Mouse (Mus musculus) heart, adult 9 months (tissue): ENCODE data around the gene Kcnip2.

ENCODE experiments used
- DNase-seq, 2 experiments: peaks; one replicate each; pipeline ENCODE4 v3.0.0; 2022; ENCODE audit warnings: low spot score in 2 of 2

The Kcnip2 gene

GRCm38 (mm10) chr19:45781676-45782075 lies 34.2 kb downstream of the Kcnip2 start:
- no peak for DNase-seq

- no peak for DNase-seq
Observed at GRCm38 (mm10) chr19:45780350-45780915, 35.4 kb downstream of the Kcnip2 start.

DNA sequence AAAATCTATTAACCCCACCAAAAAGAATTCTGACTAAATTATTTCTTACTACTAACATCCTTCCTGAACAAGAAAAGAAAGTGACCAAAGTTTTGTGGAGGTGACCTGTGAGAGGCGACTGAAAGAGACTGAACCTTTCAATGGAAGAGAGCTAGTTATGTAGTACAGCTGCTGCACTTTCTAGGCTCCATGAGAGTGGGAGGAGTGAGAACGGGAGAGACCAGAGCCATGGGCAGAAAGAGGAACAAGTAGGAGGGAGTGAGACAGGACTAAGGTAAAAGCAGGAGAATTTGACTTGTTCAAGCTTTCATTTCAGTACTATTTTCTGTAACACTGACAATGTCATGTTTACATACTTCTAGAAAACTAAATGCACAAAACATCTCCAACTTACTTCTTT lies 40.4 kb downstream of the Kcnip2 start:
- DNase-seq = no peak

DNA sequence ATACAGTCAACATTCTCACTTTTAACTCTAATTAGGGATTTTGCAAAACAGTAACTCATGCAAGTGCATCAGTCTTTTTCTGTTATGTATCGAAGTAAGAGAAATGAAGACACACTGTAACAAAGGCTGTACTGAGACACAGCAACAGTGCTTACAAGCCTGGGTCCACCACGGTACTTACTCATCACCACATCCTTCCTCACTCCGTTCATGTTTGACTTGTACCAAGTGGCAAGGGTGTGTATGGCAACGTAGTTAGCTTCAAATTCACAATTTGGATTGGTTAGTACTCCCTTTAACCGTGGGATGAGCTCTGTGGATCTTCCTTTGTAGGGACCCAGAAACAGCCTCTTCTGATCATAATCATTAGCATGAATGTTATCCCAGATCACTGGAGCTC lies 44.4 kb downstream of the Kcnip2 start:
- DNase-seq = no peak

- DNase-seq = no peak
Observed at GRCm38 (mm10) chr19:45760810-45761209, 55.1 kb downstream of the Kcnip2 start.

DNA sequence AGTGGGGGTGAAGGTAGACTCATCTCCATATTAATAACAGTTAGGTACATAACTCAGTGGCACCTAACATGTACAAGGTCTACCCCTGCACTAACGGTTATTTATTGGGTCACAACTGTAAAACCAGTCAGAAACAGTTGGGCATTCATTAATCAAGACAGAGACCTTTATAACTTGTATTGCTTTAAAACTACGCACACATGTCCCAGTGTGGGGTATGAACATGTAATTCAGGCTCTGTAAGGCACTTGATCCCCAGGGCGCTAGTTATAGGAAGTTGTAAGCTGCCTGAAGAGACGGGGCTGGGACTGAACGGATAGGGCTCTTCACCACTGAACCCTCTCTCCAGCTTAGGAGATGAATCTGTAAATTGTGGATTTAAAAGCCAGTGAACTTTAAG lies 57.2 kb downstream of the Kcnip2 start:
- DNase-seq = no peak

GRCm38 (mm10) chr19:45753551-45753950 lies 62.3 kb downstream of the Kcnip2 start:
- DNase-seq = no peak

GRCm38 (mm10) chr19:45751881-45752280 lies 64.0 kb downstream of the Kcnip2 start:
- DNase-seq = no peak

DNA sequence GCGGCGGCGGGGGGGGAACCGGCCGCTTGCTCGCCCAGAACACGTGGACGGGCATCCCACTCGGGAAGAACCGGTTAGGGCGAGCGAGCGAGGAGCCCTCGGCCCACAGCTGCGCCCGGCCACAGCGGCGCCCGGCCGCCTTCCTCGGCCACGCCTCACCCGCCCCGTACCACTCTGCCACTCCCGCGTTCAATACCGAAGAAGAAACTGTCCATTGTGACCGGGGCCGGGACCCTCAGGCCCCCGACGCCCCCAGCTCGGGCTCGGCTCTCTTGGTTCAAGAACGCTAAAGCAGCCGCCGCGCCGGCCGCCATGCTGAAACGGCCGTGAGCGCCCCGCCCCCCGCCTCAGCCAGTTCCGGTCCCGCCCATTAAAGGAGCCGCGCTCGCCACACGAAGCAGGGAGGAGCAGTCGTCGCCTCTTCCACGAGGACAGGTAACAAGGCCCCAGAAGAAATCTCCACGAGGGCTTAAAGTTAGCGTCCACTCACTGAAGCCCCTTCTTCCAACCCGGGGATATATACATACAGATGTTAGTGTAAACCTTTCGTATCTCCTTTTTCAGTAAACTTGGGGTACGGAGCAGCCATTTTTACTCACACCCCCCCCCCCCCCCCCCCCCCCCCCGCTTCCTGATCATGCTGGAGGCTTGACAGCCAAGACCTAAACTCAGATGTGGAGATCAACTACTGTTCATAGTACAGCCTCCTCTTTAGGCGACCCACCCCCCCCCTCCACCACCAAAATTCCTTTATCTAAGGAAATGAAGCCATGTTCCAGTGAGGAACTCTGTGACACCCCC lies 66.4 kb downstream of the Kcnip2 start, which contains the start of gene Npm3:
Gene Npm3, minus strand, starts transcription at position 349 of the 801 bp plus-strand sequence.
- peak; percentile 70 to 77 for DNase-seq

DNA sequence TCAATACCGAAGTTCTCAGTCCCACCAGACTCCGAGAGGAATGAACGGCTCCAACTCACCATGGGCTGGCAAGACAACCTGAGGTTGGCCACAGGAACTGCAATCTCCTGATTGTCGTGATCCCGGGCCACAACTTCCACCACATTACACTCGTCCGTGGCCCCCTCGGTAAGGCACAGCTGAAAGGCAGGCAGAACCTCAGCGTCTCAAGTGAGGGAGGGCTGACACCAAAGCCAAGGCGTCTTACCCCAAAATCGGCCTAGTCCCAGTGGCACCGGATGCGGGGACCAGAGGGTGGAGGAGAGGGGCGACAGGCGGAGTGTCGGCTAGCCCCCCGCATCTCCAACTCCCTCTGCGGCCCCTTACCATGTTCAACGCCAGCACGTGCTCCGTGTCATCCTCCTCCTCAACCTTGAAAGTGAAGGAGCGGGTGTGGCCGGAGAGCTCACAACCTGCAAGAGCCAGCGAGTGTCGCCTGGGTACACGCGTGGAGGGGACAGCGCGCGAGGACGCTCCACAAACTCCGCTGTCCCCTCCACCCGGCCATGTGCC lies 67.1 kb downstream of the Kcnip2 start:
- DNase-seq = peak in 1 of 2 experiments; percentile 19

DNA sequence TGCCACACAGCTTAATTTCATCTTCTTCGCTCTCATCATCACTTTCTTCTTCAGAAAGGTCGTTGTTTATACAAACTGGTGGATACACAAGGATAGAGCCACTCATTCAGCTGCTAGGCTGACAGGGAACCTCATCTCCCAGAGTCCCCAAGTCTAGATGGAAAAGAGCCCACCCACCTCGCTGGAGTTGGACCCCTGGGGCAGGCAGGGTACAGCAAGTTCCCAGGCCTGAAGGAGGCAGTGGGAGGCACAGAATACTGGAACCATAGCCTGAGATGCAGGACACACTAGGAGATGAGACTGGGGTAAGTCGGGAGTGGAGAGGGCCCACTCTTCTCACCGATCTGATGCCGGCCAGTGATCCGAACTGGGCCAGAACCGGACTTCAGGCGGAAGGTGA lies 67.7 kb downstream of the Kcnip2 start:
- no peak for DNase-seq

GRCm38 (mm10) chr19:45747028-45747867 lies 68.6 kb downstream of the Kcnip2 start:
- DNase-seq = peak; percentile 38 to 79

GRCm38 (mm10) chr19:45746153-45747020 lies 69.5 kb downstream of the Kcnip2 start:
- peak; percentile 61 to 70 for DNase-seq

DNA sequence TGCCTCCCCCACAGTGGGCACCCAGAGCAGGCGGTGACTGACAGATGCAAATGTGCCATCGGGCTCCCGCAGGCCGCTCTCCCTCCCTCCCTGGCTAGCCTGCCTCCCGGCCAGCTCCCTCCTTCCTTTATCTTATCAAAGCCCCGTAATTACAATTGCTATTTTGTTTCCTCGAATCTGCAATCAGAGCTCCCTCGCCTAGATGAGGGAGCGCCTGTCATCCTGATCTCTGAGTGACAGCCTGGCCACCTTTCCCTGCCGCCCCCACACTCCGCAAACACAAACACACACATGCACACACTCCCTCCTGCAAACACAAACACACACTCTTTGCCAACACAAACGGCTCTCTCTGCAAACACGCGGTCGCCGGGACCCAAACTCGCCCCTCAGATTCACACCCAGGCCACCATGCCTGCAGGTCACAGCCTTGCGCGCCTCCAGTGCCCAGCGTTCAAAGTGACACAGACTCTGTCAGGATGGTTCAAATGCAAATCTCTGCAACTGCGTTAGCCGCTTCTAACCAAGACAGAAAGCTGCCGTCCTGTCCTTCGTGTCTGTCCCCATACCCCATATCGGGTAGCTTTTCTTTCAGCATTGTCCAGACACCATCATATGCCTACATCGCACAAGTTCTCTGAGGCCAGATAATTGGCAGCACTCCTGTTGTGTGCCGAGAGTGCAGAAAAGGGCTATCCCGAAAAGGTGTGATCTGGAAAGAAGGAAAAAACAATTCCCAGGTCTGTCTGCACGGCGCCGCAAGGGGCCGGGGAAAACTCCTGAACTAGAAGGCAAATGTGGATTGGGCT lies 70.3 kb downstream of the Kcnip2 start:
- DNase-seq = no peak

- DNase-seq = no peak
Observed at GRCm38 (mm10) chr19:45743619-45744018, 72.2 kb downstream of the Kcnip2 start.

- no peak for DNase-seq
Observed at GRCm38 (mm10) chr19:45742984-45743575, 72.8 kb downstream of the Kcnip2 start.

GRCm38 (mm10) chr19:45742218-45742983 lies 73.5 kb downstream of the Kcnip2 start, which contains the start of gene Fgf8:
Gene Fgf8, minus strand, starts transcription at chr19:45742915.
- no peak for DNase-seq
